Comparison of ENCODE assay signal across 11 mouse cellular contexts in genomic region chr16:44481599-44482593, GRCm38 (mm10).
A peak's percentile ranks its signal among the peaks of the same experiment; 100 is the strongest.
DNase-seq lines count a peak whose midpoint lies in the region; ATAC-seq and TF ChIP-seq lines count a peak whose summit lies in the region.
"Had no signal": no experiment of that assay in that cellular context is flagged by ENCODE, and none has a peak within 500 bp of the region (broad histone marks: within the 10 kb centered on the region; RNA-seq: fewer than 3 reads in every experiment).

No protein-coding gene starts in this region.

- H3K4me1 ChIP-seq in intestine, embryonic 14.5 days (replicated peaks; ENCODE audit: control insufficient read depth, insufficient read depth, low read length), result peaks cover 8% of the 10 kb centered on the region; the same call in 1 of the 2 replicates
- H3K4me1 ChIP-seq in intestine, postnatal 0 days (replicated peaks; ENCODE audit: control insufficient read depth, insufficient read depth, low read length), result no peaks in the 10 kb centered on the region
- H3K4me1 ChIP-seq in neural tube, embryonic 12.5 days, result peaks cover 4% of the 10 kb centered on the region
- peaks cover 6% of the 10 kb centered on the region for H3K4me1 ChIP-seq in hindbrain, embryonic 16.5 days (ENCODE audit: control insufficient read depth, insufficient read depth, low read depth, low read length)
- no peaks in the 10 kb centered on the region for H3K4me1 ChIP-seq in stomach, postnatal 0 days (replicated peaks; ENCODE audit: control insufficient read depth, insufficient read depth)
- H3K4me1 ChIP-seq in liver, postnatal 0 days (ENCODE audit: insufficient read depth), result no peaks in the 10 kb centered on the region

- 43% methylated on average over 28 of the region's 28 CpGs for WGBS in intestine, embryonic 14.5 days
- 40% methylated on average over 28 of the region's 28 CpGs for WGBS in intestine, postnatal 0 days
- WGBS in neural tube, embryonic 12.5 days, result 49% methylated on average over 28 of the region's 28 CpGs
- 43% methylated on average over 28 of the region's 28 CpGs for WGBS in hindbrain, embryonic 16.5 days
- 33% methylated on average over 28 of the region's 28 CpGs for WGBS in stomach, postnatal 0 days
- 47% methylated on average over 28 of the region's 28 CpGs for WGBS in liver, postnatal 0 days (ENCODE audit: insufficient replicate concordance)

- TF ChIP-seq CTCF in intestine, postnatal 0 days (IDR thresholded peaks at IDR 0.05; ENCODE audit: low read depth), result no peak
- no peak for TF ChIP-seq CTCF in stomach, postnatal 0 days (IDR thresholded peaks at IDR 0.05; ENCODE audit: low read depth)
- no peak for TF ChIP-seq CTCF in liver, postnatal 0 days (IDR thresholded peaks at IDR 0.05; ENCODE audit: low read depth)

- H3K27ac ChIP-seq in intestine, embryonic 14.5 days (ENCODE audit: low read depth), result 0 out of 2 replicates have a peak overlapping the region, but pooled peaks have one; percentile 30
- no peak overlapping the region for H3K27ac ChIP-seq in intestine, postnatal 0 days (ENCODE audit: low read depth, low read length)
- no peak overlapping the region for H3K27ac ChIP-seq in neural tube, embryonic 12.5 days
- no peak overlapping the region for H3K27ac ChIP-seq in hindbrain, embryonic 16.5 days (ENCODE audit: low read depth, low read length)
- peak overlapping the region; percentile 58 for H3K27ac ChIP-seq in stomach, postnatal 0 days (replicated peaks)
- no peak overlapping the region for H3K27ac ChIP-seq in liver, postnatal 0 days (ENCODE audit: low read depth)
- H3K27ac ChIP-seq: heart, embryonic 10.5 days; macrophage had no signal

- H3K9ac ChIP-seq in intestine, embryonic 14.5 days (ENCODE audit: low read length), result no peak overlapping the region
- H3K9ac ChIP-seq in intestine, postnatal 0 days (ENCODE audit: low read depth, low read length), result no peak overlapping the region
- H3K9ac ChIP-seq in neural tube, embryonic 12.5 days, result no peak overlapping the region
- 0 out of 2 replicates have a peak overlapping the region, but pooled peaks have one; percentile 16 for H3K9ac ChIP-seq in hindbrain, embryonic 16.5 days (ENCODE audit: low read depth, low read length)
- peak overlapping the region; percentile 8; the same call in 1 of the 2 replicates for H3K9ac ChIP-seq in stomach, postnatal 0 days (ENCODE audit: low read length)
- no peak overlapping the region for H3K9ac ChIP-seq in liver, postnatal 0 days (replicated peaks)

- DNase-seq in intestine, embryonic 14.5 days (ENCODE audit: low spot score), result no peak
- DNase-seq in neural tube, embryonic 10.5 days (ENCODE audit: extremely low spot score, low spot score), result no peak
- DNase-seq in stomach, postnatal 0 days (ENCODE audit: low spot score), result no peak
- no peak for DNase-seq in liver, postnatal 0 days
- DNase-seq: kidney, postnatal 14 days; thymus, postnatal 4 days had no signal

- peaks cover 14% of the 10 kb centered on the region for H3K36me3 ChIP-seq in intestine, embryonic 14.5 days (ENCODE audit: control insufficient read depth, insufficient read depth, low read length)
- H3K36me3 ChIP-seq in intestine, postnatal 0 days (ENCODE audit: control insufficient read depth, insufficient read depth), result no peaks in the 10 kb centered on the region
- H3K36me3 ChIP-seq in neural tube, embryonic 12.5 days, result peaks cover 12% of the 10 kb centered on the region; the same call in 1 of the 2 replicates
- H3K36me3 ChIP-seq in hindbrain, embryonic 16.5 days (ENCODE audit: control insufficient read depth, insufficient read depth, low read length), result no peaks in the 10 kb centered on the region; the same call in 1 of the 2 replicates
- 0 out of 2 replicates have a peak, but pooled peaks cover 3% of the 10 kb centered on the region for H3K36me3 ChIP-seq in stomach, postnatal 0 days (ENCODE audit: control insufficient read depth, insufficient read depth, low read length)
- no peaks in the 10 kb centered on the region for H3K36me3 ChIP-seq in liver, postnatal 0 days (replicated peaks; ENCODE audit: insufficient read depth, low read length)

- no peak for TF ChIP-seq EP300 in stomach, postnatal 0 days (optimal IDR thresholded peaks at IDR 0.05)
- TF ChIP-seq EP300 in liver, postnatal 0 days (IDR thresholded peaks at IDR 0.05; ENCODE audit: low read depth), result no peak

- no peaks in the 10 kb centered on the region for H3K27me3 ChIP-seq in intestine, embryonic 14.5 days (replicated peaks; ENCODE audit: control insufficient read depth, insufficient read depth, low read length)
- no peaks in the 10 kb centered on the region for H3K27me3 ChIP-seq in intestine, postnatal 0 days (replicated peaks; ENCODE audit: control insufficient read depth, insufficient read depth, low read length)
- H3K27me3 ChIP-seq in neural tube, embryonic 12.5 days (replicated peaks), result no peaks in the 10 kb centered on the region
- H3K27me3 ChIP-seq in hindbrain, embryonic 16.5 days (replicated peaks; ENCODE audit: control insufficient read depth, insufficient read depth, low read length), result no peaks in the 10 kb centered on the region; the same call in 1 of the 2 replicates
- no peaks in the 10 kb centered on the region for H3K27me3 ChIP-seq in stomach, postnatal 0 days (ENCODE audit: control insufficient read depth, insufficient read depth, low read length)
- H3K27me3 ChIP-seq in liver, postnatal 0 days (ENCODE audit: insufficient read depth, low read length), result no peaks in the 10 kb centered on the region

- H3K4me3 ChIP-seq in intestine, embryonic 14.5 days (ENCODE audit: low read depth, low read length), result no peak overlapping the region
- H3K4me3 ChIP-seq in intestine, postnatal 0 days (ENCODE audit: low read depth, low read length), result no peak overlapping the region
- no peak overlapping the region for H3K4me3 ChIP-seq in neural tube, embryonic 12.5 days
- no peak overlapping the region for H3K4me3 ChIP-seq in hindbrain, embryonic 16.5 days (ENCODE audit: low read length)
- H3K4me3 ChIP-seq in stomach, postnatal 0 days (ENCODE audit: low read depth, low read length), result no peak overlapping the region
- no peak overlapping the region for H3K4me3 ChIP-seq in liver, postnatal 0 days (ENCODE audit: low read depth, low read length)
- H3K4me3 ChIP-seq: heart, embryonic 10.5 days had no signal

- no peaks in the 10 kb centered on the region for H3K9me3 ChIP-seq in intestine, embryonic 14.5 days (ENCODE audit: control insufficient read depth, low read length)
- no peaks in the 10 kb centered on the region for H3K9me3 ChIP-seq in intestine, postnatal 0 days (ENCODE audit: control insufficient read depth)
- H3K9me3 ChIP-seq in neural tube, embryonic 12.5 days, result no peaks in the 10 kb centered on the region
- H3K9me3 ChIP-seq in hindbrain, embryonic 16.5 days (ENCODE audit: control insufficient read depth, low read length), result no peaks in the 10 kb centered on the region
- H3K9me3 ChIP-seq in stomach, postnatal 0 days (ENCODE audit: control insufficient read depth, low read length), result no peaks in the 10 kb centered on the region
- no peaks in the 10 kb centered on the region for H3K9me3 ChIP-seq in liver, postnatal 0 days (ENCODE audit: low read length)
- H3K9me3 ChIP-seq: heart, embryonic 10.5 days had no signal

- no peak for ATAC-seq in intestine, embryonic 14.5 days (replicated peaks; ENCODE audit: low FRiP score, low TSS enrichment, low read depth)
- ATAC-seq in intestine, postnatal 0 days, result no peak
- ATAC-seq in neural tube, embryonic 12.5 days (ENCODE audit: low FRiP score, low read depth), result 0 out of 2 replicates have a peak, but pooled peaks have one; percentile 13
- no peak for ATAC-seq in hindbrain, embryonic 16.5 days
- no peak for ATAC-seq in stomach, postnatal 0 days (ENCODE audit: low FRiP score, low TSS enrichment)
- ATAC-seq in liver, postnatal 0 days, result no peak

- H3K4me2 ChIP-seq in intestine, embryonic 14.5 days (ENCODE audit: low read length), result no peak overlapping the region
- H3K4me2 ChIP-seq in intestine, postnatal 0 days (replicated peaks; ENCODE audit: low read depth), result no peak overlapping the region
- H3K4me2 ChIP-seq in neural tube, embryonic 12.5 days (replicated peaks), result no peak overlapping the region
- H3K4me2 ChIP-seq in hindbrain, embryonic 16.5 days (ENCODE audit: low read length), result peak overlapping the region; percentile 18
- peak overlapping the region; percentile 2; the same call in 1 of the 2 replicates for H3K4me2 ChIP-seq in stomach, postnatal 0 days (replicated peaks; ENCODE audit: low read depth)
- no peak overlapping the region for H3K4me2 ChIP-seq in liver, postnatal 0 days (ENCODE audit: low read depth, low read length)

Comparison
In these comparisons a context has a peak if more than half of its experiments do, and no peak if none do; other contexts are left out.
1. H3K27ac ChIP-seq: peak in intestine, embryonic 14.5 days (single experiment) and stomach, postnatal 0 days (single experiment); none in intestine, postnatal 0 days (single experiment), neural tube, embryonic 12.5 days (single experiment), hindbrain, embryonic 16.5 days (single experiment) and liver, postnatal 0 days (single experiment).
2. H3K4me2 ChIP-seq: peak in hindbrain, embryonic 16.5 days (single experiment) and stomach, postnatal 0 days (single experiment); none in intestine, embryonic 14.5 days (single experiment), intestine, postnatal 0 days (single experiment), neural tube, embryonic 12.5 days (single experiment) and liver, postnatal 0 days (single experiment).
3. H3K9ac ChIP-seq: peak in hindbrain, embryonic 16.5 days (single experiment) and stomach, postnatal 0 days (single experiment); none in intestine, embryonic 14.5 days (single experiment), intestine, postnatal 0 days (single experiment), neural tube, embryonic 12.5 days (single experiment) and liver, postnatal 0 days (single experiment).